Mouse (Mus musculus) heart, embryonic 12.5 days (tissue): ENCODE results near the gene Prkca. TPM values are rescaled to one million over a fixed set of nuclear protein-coding genes. Genes with fewer than 3 reads are reported as not detected.

ENCODE experiments used
- ATAC-seq: fragments of 200-750 bp; cut with Nextera tagmentation; 2 replicates; pipeline ENCODE4 v1.8.0; 2017; ENCODE audit warnings: moderate TSS enrichment, moderate library complexity; ENCODE audit not compliant: insufficient number of reproducible peaks, low FRiP score
- H3K27ac ChIP-seq: fragments of 300-500 bp; sonication (generic); 2 replicates; pipeline ENCODE4 v1.5.1; 2016; ENCODE audit warnings: mild to moderate bottlenecking, moderate library complexity; ENCODE audit not compliant: poor library complexity, severe bottlenecking
- H3K27me3 ChIP-seq: fragments of 300-500 bp; sonication (generic); replicated peaks from 2 replicates; pipeline ENCODE4 v1.6.1; 2016; ENCODE audit warnings: mild to moderate bottlenecking, moderate library complexity
- H3K36me3 ChIP-seq: fragments of 300-500 bp; sonication (generic); 2 replicates; pipeline ENCODE4 v1.6.1; 2016; ENCODE audit warnings: mild to moderate bottlenecking, moderate library complexity
- H3K4me1 ChIP-seq: fragments of 300-500 bp; sonication (generic); replicated peaks from 2 replicates; pipeline ENCODE4 v1.6.1; 2016; ENCODE audit warnings: mild to moderate bottlenecking
- H3K4me2 ChIP-seq: fragments of 300-500 bp; sonication (generic); 2 replicates; pipeline ENCODE4 v1.6.1; 2016; ENCODE audit warnings: mild to moderate bottlenecking, moderate library complexity
- H3K4me3 ChIP-seq: fragments of 300-500 bp; sonication (generic); 2 replicates; pipeline ENCODE4 v1.5.1; 2016; ENCODE audit warnings: mild to moderate bottlenecking
- H3K9ac ChIP-seq: fragments of 300-500 bp; sonication (generic); 2 replicates; pipeline ENCODE4 v1.6.1; 2016; ENCODE audit warnings: mild to moderate bottlenecking, moderate library complexity
- H3K9me3 ChIP-seq: fragments of 300-500 bp; sonication (generic); replicated peaks from 2 replicates; pipeline ENCODE4 v1.6.1; 2016; ENCODE audit warnings: mild to moderate bottlenecking, moderate library complexity
- WGBS: fragments of 180-500 bp; shearing (Covaris S2); methylation state at CpG from one replicate; pipeline ENCODE4 v1.1.7; 2016; 5-methylcytosine and 5-hydroxymethylcytosine counted together
- polyA plus RNA-seq: library from polyadenylated mRNA; unstranded; fragments of >200 nt; fragmentation: Nextera tagmentation; extraction: Ambion mirVana; gene quantifications from 2 replicates; pipeline ENCODE4 v1.2.1, GENCODE M21; 2016

The Prkca gene
- polyA plus RNA-seq, 1 experiment from 2014 or later, result 18.8 TPM

GRCm38 (mm10) chr11:108153997-108154841 lies 189.5 kb downstream of the Prkca start:
- no peak overlapping the region for H3K4me2 ChIP-seq
- 80% methylated on average over 9 of the region's 9 CpGs for WGBS
- no peak overlapping the region for H3K9ac ChIP-seq
- H3K27ac ChIP-seq, result no peak overlapping the region
- no peak for ATAC-seq
- H3K4me3 ChIP-seq, result no peak overlapping the region
- no peaks in the 10 kb centered on the region for H3K27me3 ChIP-seq
- H3K9me3 ChIP-seq, result peaks cover 7% of the 10 kb centered on the region; the same call in 1 of the 2 replicates
- no peaks in the 10 kb centered on the region for H3K36me3 ChIP-seq
- peaks cover 61% of the 10 kb centered on the region for H3K4me1 ChIP-seq

GRCm38 (mm10) chr11:108152591-108152990 lies 191.1 kb downstream of the Prkca start:
- Histone ChIP-seq H3K9ac (no peak overlapping the region), H3K9me3 (no peaks in the 10 kb centered on the region), H3K36me3 (no peaks in the 10 kb centered on the region), H3K4me1 (peaks cover 73% of the 10 kb centered on the region), H3K4me2 (no peak overlapping the region), H3K27ac (no peak overlapping the region), H3K4me3 (no peak overlapping the region), H3K27me3 (no peaks in the 10 kb centered on the region)
- WGBS, result 56% methylated on average over 4 of the region's 4 CpGs
- no peak for ATAC-seq

- Histone ChIP-seq H3K27ac (peak overlapping the region; percentile 67), H3K27me3 (no peaks in the 10 kb centered on the region), H3K9me3 (no peaks in the 10 kb centered on the region), H3K36me3 (no peaks in the 10 kb centered on the region), H3K9ac (0 out of 2 replicates have a peak overlapping the region, but pooled peaks have one; percentile 0), H3K4me2 (no peak overlapping the region), H3K4me1 (peaks cover 82% of the 10 kb centered on the region), H3K4me3 (no peak overlapping the region)
- WGBS, result 30% methylated on average over 7 of the region's 7 CpGs
- no peak for ATAC-seq
Observed at GRCm38 (mm10) chr11:108150410-108150809, 193.3 kb downstream of the Prkca start.

GRCm38 (mm10) chr11:108149187-108149586 lies 194.5 kb downstream of the Prkca start:
- Histone ChIP-seq H3K9ac (0 out of 2 replicates have a peak overlapping the region, but pooled peaks have one; percentile 1), H3K36me3 (no peaks in the 10 kb centered on the region), H3K4me1 (peaks cover 82% of the 10 kb centered on the region)

GRCm38 (mm10) chr11:108148491-108148890 lies 195.2 kb downstream of the Prkca start:
- no peaks in the 10 kb centered on the region for H3K36me3 ChIP-seq
- H3K9ac ChIP-seq, result 0 out of 2 replicates have a peak overlapping the region, but pooled peaks have one; percentile 1
- ATAC-seq, result no peak
- no peaks in the 10 kb centered on the region for H3K27me3 ChIP-seq
- H3K9me3 ChIP-seq, result no peaks in the 10 kb centered on the region
- 14% methylated on average over 4 of the region's 4 CpGs for WGBS
- peak overlapping the region; percentile 95 for H3K27ac ChIP-seq
- H3K4me2 ChIP-seq, result peak overlapping the region; percentile 43
- no peak overlapping the region; the same call in 1 of the 2 replicates for H3K4me3 ChIP-seq
- peaks cover 79% of the 10 kb centered on the region for H3K4me1 ChIP-seq

More at GRCm38 (mm10) chr11:108149187-108149586, 194.5 kb downstream of the Prkca start:
- no peaks in the 10 kb centered on the region for H3K27me3 ChIP-seq
- peak overlapping the region; percentile 95 for H3K27ac ChIP-seq
- WGBS, result 3% methylated on average over 9 of the region's 9 CpGs
- peak overlapping the region; percentile 43 for H3K4me2 ChIP-seq
- no peak; the same call in 1 of the 2 replicates for ATAC-seq
- no peak overlapping the region for H3K4me3 ChIP-seq
- H3K9me3 ChIP-seq, result no peaks in the 10 kb centered on the region

GRCm38 (mm10) chr11:108145752-108146496 lies 197.8 kb downstream of the Prkca start:
- Histone ChIP-seq H3K36me3 (no peaks in the 10 kb centered on the region), H3K9me3 (no peaks in the 10 kb centered on the region), H3K4me1 (peaks cover 69% of the 10 kb centered on the region), H3K27ac (peak overlapping the region; percentile 54), H3K4me2 (peak overlapping the region; percentile 51), H3K9ac (peak overlapping the region; percentile 43; the same call in 1 of the 2 replicates), H3K4me3 (no peak overlapping the region), H3K27me3 (no peaks in the 10 kb centered on the region)
- 47% methylated on average over 13 of the region's 13 CpGs for WGBS
- no peak for ATAC-seq

- no peak overlapping the region for H3K9ac ChIP-seq
- no peak overlapping the region for H3K4me2 ChIP-seq
- 80% methylated on average over 8 of the region's 8 CpGs for WGBS
- no peak for ATAC-seq
- H3K36me3 ChIP-seq, result no peaks in the 10 kb centered on the region
- no peaks in the 10 kb centered on the region for H3K9me3 ChIP-seq
- H3K4me1 ChIP-seq, result peaks cover 65% of the 10 kb centered on the region
- H3K27me3 ChIP-seq, result no peaks in the 10 kb centered on the region
- no peak overlapping the region for H3K27ac ChIP-seq
- H3K4me3 ChIP-seq, result no peak overlapping the region
Observed at GRCm38 (mm10) chr11:108145128-108145527, 198.6 kb downstream of the Prkca start.

- WGBS, result 73% methylated on average over 2 of the region's 2 CpGs
- no peaks in the 10 kb centered on the region for H3K27me3 ChIP-seq
- no peaks in the 10 kb centered on the region for H3K36me3 ChIP-seq
- peaks cover 54% of the 10 kb centered on the region for H3K4me1 ChIP-seq
- no peaks in the 10 kb centered on the region for H3K9me3 ChIP-seq
- ATAC-seq, result no peak
- H3K9ac ChIP-seq, result no peak overlapping the region
- no peak overlapping the region for H3K4me3 ChIP-seq
- H3K27ac ChIP-seq, result no peak overlapping the region
- no peak overlapping the region for H3K4me2 ChIP-seq
Observed at GRCm38 (mm10) chr11:108143739-108144138, 200.0 kb downstream of the Prkca start.

GRCm38 (mm10) chr11:108140028-108140427 lies 203.7 kb downstream of the Prkca start:
- H3K36me3 ChIP-seq, result no peaks in the 10 kb centered on the region
- H3K4me1 ChIP-seq, result peaks cover 46% of the 10 kb centered on the region
- no peaks in the 10 kb centered on the region for H3K9me3 ChIP-seq
- no peak overlapping the region for H3K4me3 ChIP-seq
- H3K27ac ChIP-seq, result no peak overlapping the region
- H3K27me3 ChIP-seq, result no peaks in the 10 kb centered on the region
- ATAC-seq, result no peak
- no peak overlapping the region for H3K9ac ChIP-seq
- WGBS, result 79% methylated on average over 7 of the region's 7 CpGs
- no peak overlapping the region for H3K4me2 ChIP-seq

- no peaks in the 10 kb centered on the region for H3K9me3 ChIP-seq
- peak overlapping the region; percentile 76 for H3K27ac ChIP-seq
- no peak overlapping the region for H3K4me3 ChIP-seq
- H3K36me3 ChIP-seq, result no peaks in the 10 kb centered on the region
- no peak for ATAC-seq
- peak overlapping the region; percentile 33 for H3K4me2 ChIP-seq
- H3K4me1 ChIP-seq, result peaks cover 30% of the 10 kb centered on the region
- H3K27me3 ChIP-seq, result no peaks in the 10 kb centered on the region
- 52% methylated on average over 3 of the region's 3 CpGs for WGBS
- no peak overlapping the region for H3K9ac ChIP-seq
Observed at GRCm38 (mm10) chr11:108136341-108136740, 207.4 kb downstream of the Prkca start.
